Mouse (Mus musculus) bone marrow, adult 2 months (tissue): ENCODE results near the gene Slc9a4. TPM values are rescaled to one million over a fixed set of nuclear protein-coding genes. Genes with fewer than 3 reads are reported as not detected.

Experiments
- H3K27ac ChIP-seq: fragments of 200-500 bp; 2 replicates; pipeline ENCODE4 v1.5.1; 2012; ENCODE audit warnings: low read depth, mild to moderate bottlenecking, control low read depth, inconsistent platforms, low read length; ENCODE audit not compliant: control insufficient read depth, poor library complexity, insufficient read depth
- H3K4me1 ChIP-seq: fragments of 200-500 bp; 2 replicates; pipeline ENCODE4 v1.6.1; 2011; ENCODE audit warnings: low read length; ENCODE audit not compliant: control insufficient read depth, insufficient read depth
- H3K4me3 ChIP-seq: fragments of 200-500 bp; replicated peaks from 2 replicates; pipeline ENCODE3; 2011; ENCODE audit warnings: mild to moderate bottlenecking, low read depth, low read length, control low read depth; ENCODE audit not compliant: control insufficient read depth
- CTCF ChIP-seq: fragments of 200-500 bp; IDR thresholded peaks from 2 replicates; pipeline ENCODE4 v1.5.1; 2011; ENCODE audit warnings: low read length, control low read depth; ENCODE audit not compliant: control insufficient read depth, insufficient read depth
- POLR2A ChIP-seq: fragments of 200-500 bp; IDR thresholded peaks from 2 replicates; pipeline ENCODE4 v1.6.1; 2011; ENCODE audit warnings: low read depth, mild to moderate bottlenecking, control low read depth, low read length, borderline replicate concordance; ENCODE audit not compliant: control insufficient read depth
- WGBS: fragments of 180-500 bp; shearing (Covaris S2); methylation state at CpG from one replicate; pipeline ENCODE4 v1.1.7; 2018; 5-methylcytosine and 5-hydroxymethylcytosine counted together
- polyA plus RNA-seq: library from polyadenylated mRNA; stranded (reverse); fragments of >200 nt; gene quantifications from 2 replicates; pipeline ENCODE4 v1.2.4, GENCODE M21; 2011; ENCODE audit warnings: low replicate concordance; ENCODE audit not compliant: missing spikeins, insufficient read depth, insufficient read length

Slc9a4 gene
- polyA plus RNA-seq, 1 experiment, result not detected

DNA sequence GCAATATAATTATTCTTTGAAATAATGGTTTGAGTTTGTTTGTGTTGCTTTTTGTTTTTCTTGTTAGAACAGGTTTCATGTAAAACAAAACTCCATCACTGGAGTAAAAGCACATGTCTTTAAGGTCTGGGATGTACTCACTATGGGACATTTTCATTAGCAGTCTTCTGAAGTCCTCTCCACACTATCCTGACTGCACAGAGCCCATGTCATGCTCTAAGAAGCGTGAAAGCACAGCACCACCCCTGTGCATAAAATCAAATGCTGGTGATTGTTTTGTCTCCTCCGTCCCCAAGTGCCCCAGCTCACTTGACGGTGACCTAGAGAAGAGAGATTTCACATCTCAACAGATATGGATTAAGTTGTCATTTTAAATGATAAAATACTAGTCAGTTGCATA is 45.1 kb downstream of the Slc9a4 start:
- no peak for TF ChIP-seq POLR2A
- TF ChIP-seq CTCF, result no peak
- H3K27ac ChIP-seq, result no peak overlapping the region
- WGBS, result 83% methylated on average over 3 of the region's 3 CpGs
- no peak overlapping the region for H3K4me3 ChIP-seq
- H3K4me1 ChIP-seq, result no peaks in the 10 kb centered on the region

DNA sequence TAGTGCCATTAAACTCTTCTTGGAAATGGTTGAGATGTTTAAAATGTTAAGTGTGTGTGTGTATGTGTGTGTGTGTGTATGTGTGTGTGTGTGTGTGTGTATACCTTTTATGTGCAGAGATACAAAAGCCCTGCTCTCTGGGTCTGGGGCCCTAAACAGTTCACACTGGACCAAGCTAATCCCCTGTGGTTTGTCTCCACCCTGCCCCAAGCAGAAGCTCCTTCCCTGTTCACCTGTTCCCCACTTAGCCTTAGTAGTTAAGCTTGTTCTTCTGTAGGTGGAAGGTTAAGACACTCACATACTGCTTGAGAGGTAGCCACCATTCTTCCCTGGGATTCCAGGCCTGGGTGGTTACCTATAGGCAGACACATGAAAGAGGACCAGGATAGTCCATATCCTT is 47.1 kb downstream of the Slc9a4 start:
- TF ChIP-seq CTCF, result no peak
- TF ChIP-seq POLR2A, result no peak
- no peak overlapping the region for H3K27ac ChIP-seq
- no peak overlapping the region for H3K4me3 ChIP-seq
- H3K4me1 ChIP-seq, result no peaks in the 10 kb centered on the region

DNA sequence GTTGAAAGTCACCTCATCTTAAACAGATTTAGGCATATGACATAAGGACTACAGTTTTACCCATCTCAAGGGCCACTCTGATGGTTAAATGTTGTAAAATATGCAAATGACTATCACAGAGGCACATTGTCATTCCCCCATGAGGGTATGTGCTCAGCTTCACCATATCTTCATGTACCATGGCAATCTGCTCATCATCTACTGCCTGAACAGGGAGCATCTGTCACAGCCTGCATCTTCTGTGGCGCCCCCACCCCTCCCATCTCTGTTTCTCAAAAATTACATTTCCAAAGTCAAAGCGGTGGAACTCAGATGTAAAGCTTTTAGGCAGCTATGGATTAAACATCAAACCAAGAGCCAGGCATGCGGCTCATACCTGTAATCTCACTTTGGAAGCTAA is 48.6 kb downstream of the Slc9a4 start:
- TF ChIP-seq POLR2A (no peak), CTCF (no peak)
- H3K27ac ChIP-seq, result no peak overlapping the region
- H3K4me3 ChIP-seq, result no peak overlapping the region
- no peaks in the 10 kb centered on the region; the same call in 1 of the 2 replicates for H3K4me1 ChIP-seq
- 76% methylated on average over 3 of the region's 3 CpGs for WGBS

DNA sequence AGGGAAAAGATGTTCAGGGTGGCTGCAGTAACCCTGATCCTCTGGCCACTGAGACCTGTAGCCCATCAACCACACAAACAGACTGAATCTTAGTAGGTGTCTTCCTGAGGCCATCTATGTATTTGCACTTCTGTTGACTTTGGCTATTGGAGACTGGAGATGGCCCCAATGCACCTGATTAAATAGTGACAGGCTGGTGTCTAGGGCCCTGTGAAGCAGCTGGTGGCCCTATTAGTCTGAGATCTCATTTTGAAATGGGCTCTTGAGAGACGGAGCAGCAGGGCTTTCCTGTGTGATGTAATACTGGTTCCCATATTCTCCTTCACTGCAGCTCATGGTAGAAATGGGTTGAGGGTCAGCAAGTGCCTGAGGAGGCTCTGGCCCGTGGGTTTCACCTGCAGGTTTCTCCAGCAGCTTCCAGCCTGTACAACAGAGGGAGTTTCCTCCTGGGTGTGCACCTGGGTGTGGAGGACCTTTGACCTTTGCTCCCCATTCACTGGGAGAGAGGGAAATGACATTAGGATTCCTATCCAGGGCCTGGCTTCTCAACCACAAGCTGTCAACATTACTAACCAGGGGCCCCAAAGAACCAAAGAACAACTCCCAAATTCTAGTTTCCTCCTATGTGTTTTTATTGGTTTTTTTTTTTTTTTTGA is 52.7 kb downstream of the Slc9a4 start:
- H3K4me3 ChIP-seq, result no peak overlapping the region
- H3K4me1 ChIP-seq, result no peaks in the 10 kb centered on the region; the same call in 1 of the 2 replicates
- no peak overlapping the region for H3K27ac ChIP-seq
- 33% methylated on average over 2 of the region's 2 CpGs for WGBS
- TF ChIP-seq CTCF, result no peak
- no peak for TF ChIP-seq POLR2A

DNA sequence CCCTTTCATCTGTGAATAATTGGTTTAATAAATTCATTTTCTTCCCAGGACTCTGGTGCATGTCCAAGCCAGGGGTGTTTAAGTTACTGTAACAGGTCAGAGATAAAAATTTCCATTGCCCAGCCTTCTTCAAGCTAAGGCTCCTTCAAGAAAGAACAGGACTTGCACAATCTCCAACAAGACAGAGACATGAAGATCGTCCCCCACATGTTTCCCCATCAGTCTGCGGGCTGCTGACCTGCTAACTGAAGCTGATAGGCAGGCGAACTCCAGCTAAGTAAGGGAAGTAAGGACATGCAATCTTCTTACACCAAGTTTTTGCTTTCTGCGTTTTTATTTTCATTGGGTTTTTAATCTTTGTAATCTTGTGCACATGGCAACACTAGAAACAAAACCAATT is 54.7 kb downstream of the Slc9a4 start:
- no peak overlapping the region for H3K4me3 ChIP-seq
- WGBS, result 41% methylated on average over 4 of the region's 4 CpGs
- TF ChIP-seq CTCF, result no peak
- TF ChIP-seq POLR2A, result no peak
- no peak overlapping the region; the same call in 1 of the 2 replicates for H3K27ac ChIP-seq
- H3K4me1 ChIP-seq, result no peaks in the 10 kb centered on the region; the same call in 1 of the 2 replicates

DNA sequence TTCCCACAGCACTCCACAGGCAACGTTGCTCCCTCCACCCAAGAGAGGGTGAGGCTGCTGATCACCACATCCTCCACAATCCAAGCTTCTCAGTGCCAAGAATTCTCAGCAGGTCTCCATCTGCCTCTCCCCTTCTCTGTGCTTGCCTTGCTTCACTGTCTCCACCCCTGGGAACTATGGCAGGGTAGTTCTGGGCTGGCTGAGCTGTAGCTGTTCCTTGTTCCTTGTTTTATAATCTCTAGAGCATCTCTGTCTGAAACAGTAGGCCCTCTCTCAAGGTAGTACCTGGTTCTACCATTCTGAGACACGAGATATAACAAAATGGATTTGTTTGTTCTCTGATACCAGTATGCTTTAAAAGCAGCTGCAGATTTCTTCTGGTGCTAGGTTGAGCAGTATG is 68.4 kb downstream of the Slc9a4 start:
- H3K4me1 ChIP-seq, result no peaks in the 10 kb centered on the region
- TF ChIP-seq POLR2A (no peak), CTCF (no peak)
- WGBS, result 61% methylated on average over 2 of the region's 2 CpGs
- no peak overlapping the region for H3K4me3 ChIP-seq
- H3K27ac ChIP-seq, result no peak overlapping the region

DNA sequence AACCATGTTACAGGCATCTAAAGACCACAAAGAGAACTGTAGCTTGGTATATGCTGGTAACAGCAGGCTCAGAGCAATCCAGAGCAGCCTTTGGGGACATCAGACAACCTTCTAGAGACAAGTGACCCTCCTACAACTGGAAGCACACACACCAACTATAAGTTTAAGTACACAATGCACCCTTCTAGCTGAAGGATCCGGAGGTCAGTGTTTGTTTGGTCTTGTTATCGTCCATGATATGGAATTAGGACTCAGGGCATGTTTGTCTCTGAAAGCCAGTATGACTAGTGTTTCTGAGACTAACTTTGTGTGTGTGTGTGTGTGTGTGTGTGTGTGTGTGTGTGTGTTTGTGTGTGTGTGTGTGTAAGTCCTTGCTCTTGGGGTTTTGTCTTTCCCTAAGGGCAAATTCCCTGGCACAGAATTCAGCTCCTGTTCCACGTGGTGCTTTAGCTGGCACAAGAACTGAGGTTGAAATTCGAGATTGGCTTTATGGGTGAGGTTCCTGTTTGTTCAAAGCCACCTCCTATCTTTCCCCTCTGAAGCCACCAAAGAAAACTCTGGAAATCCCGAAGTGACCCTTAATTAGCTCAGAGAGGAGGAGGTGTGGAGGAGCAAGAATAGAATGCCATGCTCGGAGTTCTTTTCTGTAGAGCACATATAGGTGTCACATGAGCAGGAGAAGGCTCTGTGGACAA is 71.1 kb downstream of the Slc9a4 start:
- Histone ChIP-seq H3K4me3 (no peak overlapping the region), H3K4me1 (no peaks in the 10 kb centered on the region), H3K27ac (no peak overlapping the region)
- TF ChIP-seq CTCF (no peak), POLR2A (no peak)
- WGBS, result 53% methylated on average over 6 of the region's 6 CpGs

DNA sequence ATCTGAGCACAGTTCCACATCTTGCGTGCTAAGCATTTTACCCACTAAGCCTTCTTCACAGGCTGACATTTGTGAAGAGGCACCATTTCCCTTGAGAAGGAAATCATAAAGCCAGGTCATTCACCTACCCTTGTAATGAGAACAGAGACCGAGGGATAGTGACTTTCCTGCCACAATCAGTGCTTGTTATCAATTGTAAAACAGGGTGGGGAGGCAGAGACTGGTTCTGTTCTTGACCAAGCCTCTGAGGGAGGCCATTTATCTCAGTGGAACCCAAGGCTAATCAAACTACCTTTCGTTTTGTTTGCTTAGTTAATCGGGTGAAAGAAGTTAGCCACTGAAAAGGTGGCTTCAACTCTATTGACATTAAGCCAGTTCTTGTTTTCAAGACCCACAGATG is 77.2 kb downstream of the Slc9a4 start:
- Histone ChIP-seq H3K4me3 (no peak overlapping the region), H3K27ac (no peak overlapping the region), H3K4me1 (no peaks in the 10 kb centered on the region)
- no peak for TF ChIP-seq CTCF
- TF ChIP-seq POLR2A, result no peak
- 68% methylated on average over 4 of the region's 4 CpGs for WGBS

DNA sequence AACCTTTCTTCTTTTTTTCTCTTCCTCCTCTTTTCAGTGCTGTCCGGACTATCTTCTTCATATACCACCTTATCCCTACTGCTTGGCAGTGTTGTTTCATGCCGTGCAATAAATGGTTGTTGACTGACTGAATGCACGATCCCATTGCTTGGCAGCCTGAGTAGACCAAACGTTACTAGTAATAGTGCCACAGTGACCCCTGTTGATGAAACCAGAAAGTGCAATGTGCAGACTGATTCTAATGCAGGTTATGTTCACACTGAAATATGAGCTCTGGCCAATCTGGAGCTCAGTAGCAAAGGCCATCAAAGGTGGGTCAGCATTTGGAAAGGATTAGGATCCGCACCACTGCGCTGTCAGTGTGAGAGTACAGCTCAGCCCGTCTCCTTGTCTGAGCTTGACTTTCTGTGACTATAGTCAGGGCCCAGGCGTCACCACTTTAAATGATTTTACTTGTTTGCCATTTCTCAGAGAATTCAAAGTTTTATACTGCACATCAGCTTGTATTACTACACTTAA is 78.2 kb downstream of the Slc9a4 start:
- Histone ChIP-seq H3K4me1 (no peaks in the 10 kb centered on the region), H3K27ac (no peak overlapping the region), H3K4me3 (no peak overlapping the region)
- no peak for TF ChIP-seq POLR2A
- TF ChIP-seq CTCF, result no peak
- 57% methylated on average over 8 of the region's 8 CpGs for whole genome bisulfite sequencing
